Mouse (Mus musculus): ENCODE measurements at regions not wholly inside any gene's neighbourhood (a gene's known extent, or its start where the extent isn't known, plus 50 kb on each side); places are given as distances from the start of the nearest gene placed in this dataset.

GRCm38 (mm10) chr13:85376338-85376998 is 87.5 kb upstream of the Rasa1 start:
- no peak overlapping the region for H3K4me3 ChIP-seq (ENCODE audit: insufficient read depth, low read depth, low read length)
- 60% methylated on average over 3 of the region's 3 CpGs for WGBS
- DNase-seq, result no peak
- H3K4me1 ChIP-seq (ENCODE audit: control insufficient read depth, insufficient read depth, low read length), result no peaks in the 10 kb centered on the region
- no peaks in the 10 kb centered on the region for H3K36me3 ChIP-seq (ENCODE audit: control insufficient read depth, insufficient read depth, low read length)
- no peak overlapping the region for H3K27ac ChIP-seq (ENCODE audit: insufficient read depth, low read depth, low read length)
- TF ChIP-seq POLR2A (IDR thresholded peaks at IDR 0.05; ENCODE audit: low read depth, low read length), result no peak
- TF ChIP-seq CTCF (conservative IDR thresholded peaks at IDR 0.05; ENCODE audit: insufficient read depth, insufficient read length, low read depth, low read length), result no peak
- no peaks in the 10 kb centered on the region for H3K27me3 ChIP-seq (replicated peaks; ENCODE audit: control insufficient read depth, insufficient read depth, low read length)

DNA sequence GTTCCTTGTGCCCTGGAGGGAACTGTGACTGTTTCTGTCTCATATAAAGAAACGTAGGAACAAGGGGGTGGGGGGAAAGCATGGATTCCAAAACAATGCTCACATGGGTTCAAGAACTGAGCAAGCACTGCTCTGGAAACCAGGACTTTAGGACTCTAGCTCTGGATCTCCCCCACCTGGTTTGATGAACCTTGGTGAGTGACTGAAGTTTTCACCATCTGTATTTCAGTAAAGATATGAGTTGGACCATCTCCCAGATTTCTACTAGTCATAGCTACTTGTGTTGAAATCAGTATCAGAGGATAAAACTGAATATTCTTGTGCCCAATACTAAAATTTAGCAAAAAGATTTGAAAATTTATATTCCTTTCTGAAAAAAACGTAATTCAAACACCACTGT is 70.7 kb upstream of the Rasa1 start:
- Histone ChIP-seq H3K36me3 (ENCODE audit: control insufficient read depth, insufficient read depth, low read length) (no peaks in the 10 kb centered on the region), H3K27ac (ENCODE audit: insufficient read depth, low read depth, low read length) (no peak overlapping the region), H3K27me3 (replicated peaks; ENCODE audit: control insufficient read depth, insufficient read depth, low read length) (no peaks in the 10 kb centered on the region), H3K4me3 (ENCODE audit: insufficient read depth, low read depth, low read length) (no peak overlapping the region), H3K4me1 (ENCODE audit: control insufficient read depth, insufficient read depth, low read length) (no peaks in the 10 kb centered on the region)
- WGBS, result 68% methylated on average over 2 of the region's 2 CpGs
- DNase-seq, result no peak
- TF ChIP-seq POLR2A (IDR thresholded peaks at IDR 0.05; ENCODE audit: low read depth, low read length), result no peak
- TF ChIP-seq CTCF (conservative IDR thresholded peaks at IDR 0.05; ENCODE audit: insufficient read depth, insufficient read length, low read depth, low read length), result no peak

- Histone ChIP-seq H3K4me3 (ENCODE audit: insufficient read depth, low read depth, low read length) (no peak overlapping the region), H3K36me3 (ENCODE audit: control insufficient read depth, insufficient read depth, low read length) (no peaks in the 10 kb centered on the region), H3K27ac (ENCODE audit: insufficient read depth, low read depth, low read length) (no peak overlapping the region), H3K4me1 (ENCODE audit: control insufficient read depth, insufficient read depth, low read length) (no peaks in the 10 kb centered on the region), H3K27me3 (replicated peaks; ENCODE audit: control insufficient read depth, insufficient read depth, low read length) (no peaks in the 10 kb centered on the region)
- no peak for DNase-seq
- WGBS, result 76% methylated on average over 6 of the region's 6 CpGs
- TF ChIP-seq POLR2A (IDR thresholded peaks at IDR 0.05; ENCODE audit: low read depth, low read length), result no peak
- TF ChIP-seq CTCF (conservative IDR thresholded peaks at IDR 0.05; ENCODE audit: insufficient read depth, insufficient read length, low read depth, low read length), result no peak
Measured at GRCm38 (mm10) chr13:85359143-85359542, 70.2 kb upstream of the Rasa1 start.

- no peak for DNase-seq
Measured at GRCm38 (mm10) chr13:85352061-85352460, 63.1 kb upstream of the Rasa1 start.

More at GRCm38 (mm10) chr13:85352061-85352460, 63.1 kb upstream of the Rasa1 start:
- H3K27me3 ChIP-seq (replicated peaks; ENCODE audit: control insufficient read depth, insufficient read depth, low read length), result no peaks in the 10 kb centered on the region
- H3K27ac ChIP-seq (ENCODE audit: insufficient read depth, low read depth, low read length), result no peak overlapping the region
- H3K36me3 ChIP-seq (ENCODE audit: control insufficient read depth, insufficient read depth, low read length), result no peaks in the 10 kb centered on the region
- no peaks in the 10 kb centered on the region for H3K4me1 ChIP-seq (ENCODE audit: control insufficient read depth, insufficient read depth, low read length)
- H3K4me3 ChIP-seq (ENCODE audit: insufficient read depth, low read depth, low read length), result no peak overlapping the region
- TF ChIP-seq CTCF (conservative IDR thresholded peaks at IDR 0.05; ENCODE audit: insufficient read depth, insufficient read length, low read depth, low read length) (no peak), POLR2A (IDR thresholded peaks at IDR 0.05; ENCODE audit: low read depth, low read length) (no peak)
- WGBS, result 52% methylated on average over 3 of the region's 3 CpGs
